Mouse (Mus musculus): ENCODE measurements at regions not wholly inside any gene's neighbourhood (a gene's known extent, or its start where the extent isn't known, plus 50 kb on each side); places are given as distances from the start of the nearest gene placed in this dataset.

DNA sequence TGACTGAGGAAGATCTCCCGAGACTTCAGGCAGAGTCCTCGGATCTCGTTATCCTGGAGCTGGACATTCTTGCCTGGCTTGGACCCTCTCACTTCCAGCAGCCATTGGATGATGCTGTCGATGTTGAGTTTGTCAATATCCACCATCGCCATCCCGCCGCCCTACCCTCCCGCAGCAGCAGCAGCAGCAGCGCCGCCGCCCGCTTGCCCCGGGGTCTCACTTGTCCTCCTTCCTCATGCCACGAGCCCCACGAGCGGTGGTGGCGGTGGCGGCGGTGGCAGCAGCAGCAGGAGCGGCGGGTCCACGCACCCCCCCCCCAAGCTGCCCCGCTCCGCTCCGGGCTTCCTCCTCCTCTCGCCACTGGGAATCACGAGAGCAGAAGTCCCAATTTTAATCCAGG lies 115.1 kb upstream of the Taf1b start:
- no peak for DNase-seq (ENCODE audit: extremely low spot score, low read depth, low spot score)

DNA sequence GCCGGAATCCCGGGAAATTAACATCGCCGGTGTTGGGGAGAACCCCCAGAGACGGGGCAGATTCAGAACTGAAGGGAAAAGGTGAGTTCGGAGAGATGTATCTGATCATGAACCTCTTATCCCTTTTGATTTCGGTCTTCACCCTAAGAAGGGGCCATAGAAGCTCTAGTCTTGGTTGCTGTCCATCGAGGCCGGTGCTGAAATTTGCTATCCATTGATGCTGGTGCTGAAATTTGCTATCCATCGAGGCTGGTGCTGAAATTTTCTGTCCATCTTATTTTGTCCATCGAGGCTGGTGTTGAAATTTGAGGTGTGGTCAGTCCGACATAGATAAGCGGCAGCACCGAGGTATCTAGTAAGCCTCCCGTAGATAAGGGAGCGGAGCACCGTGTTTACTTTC lies 73.2 kb upstream of the Taf1b start:
- DNase-seq (ENCODE audit: extremely low spot score, low read depth, low spot score), result peak; percentile 22
